Mouse (Mus musculus) liver, embryonic 16.5 days (tissue): ENCODE results near the gene Crtac1. TPM values are rescaled to one million over a fixed set of nuclear protein-coding genes. Genes with fewer than 3 reads are reported as not detected.

Experiments used
- ATAC-seq: fragments of 200-750 bp; cut with Nextera tagmentation; 2 replicates; pipeline ENCODE4 v1.8.0; 2017; ENCODE audit warnings: low read depth, mild to moderate bottlenecking, moderate number of reproducible peaks, moderate library complexity
- H3K27ac ChIP-seq: fragments of 300-500 bp; sonication (generic); 2 replicates; pipeline ENCODE4 v1.5.1; 2014; ENCODE audit warnings: mild to moderate bottlenecking, low read length
- H3K27me3 ChIP-seq: fragments of 300-500 bp; sonication (generic); 2 replicates; pipeline ENCODE4 v1.6.1; 2014; ENCODE audit warnings: low read depth, low read length, mixed read lengths; ENCODE audit not compliant: control insufficient read depth, insufficient read depth
- H3K36me3 ChIP-seq: fragments of 300-500 bp; sonication (generic); 2 replicates; pipeline ENCODE4 v1.6.1; 2014; ENCODE audit warnings: mild to moderate bottlenecking; ENCODE audit not compliant: control insufficient read depth, insufficient read depth
- H3K4me1 ChIP-seq: fragments of 300-500 bp; sonication (generic); 2 replicates; pipeline ENCODE4 v1.6.1; 2014; ENCODE audit warnings: low read depth, low read length, mixed read lengths; ENCODE audit not compliant: control insufficient read depth
- H3K4me2 ChIP-seq: fragments of 300-500 bp; sonication (generic); 2 replicates; pipeline ENCODE4 v1.6.1; 2014; ENCODE audit warnings: low read depth, low read length, mixed read lengths
- H3K4me3 ChIP-seq: fragments of 300-500 bp; sonication (generic); 2 replicates; pipeline ENCODE4 v1.5.1; 2014; ENCODE audit warnings: low read depth, mild to moderate bottlenecking, low read length
- H3K9ac ChIP-seq: fragments of 300-500 bp; sonication (generic); 2 replicates; pipeline ENCODE4 v1.6.1; 2014; ENCODE audit warnings: low read depth, low read length
- H3K9me3 ChIP-seq: fragments of 300-500 bp; sonication (generic); replicated peaks from 2 replicates; pipeline ENCODE4 v1.6.1; 2016; ENCODE audit warnings: low read length; ENCODE audit not compliant: control insufficient read depth
- WGBS: fragments of 180-500 bp; shearing (Covaris S2); extraction: QIAGEN DNeasy Blood & Tissue Kit; methylation state at CpG from one replicate; pipeline ENCODE4 v1.1.7; 2014; ENCODE audit not compliant: insufficient replicate concordance; 5-methylcytosine and 5-hydroxymethylcytosine counted together
- polyA plus RNA-seq: library from polyadenylated mRNA; unstranded; fragments of >200 nt; fragmentation: Nextera tagmentation; extraction: Ambion mirVana; gene quantifications from 2 replicates; pipeline ENCODE4 v1.2.1, GENCODE M21; 2015

Gene Crtac1
- polyA plus RNA-seq, 1 experiment from 2014 or later, result 0.08 TPM

- Histone ChIP-seq H3K27ac (no peak overlapping the region), H3K4me2 (no peak overlapping the region), H3K4me3 (no peak overlapping the region), H3K27me3 (no peaks in the 10 kb centered on the region), H3K9ac (no peak overlapping the region), H3K4me1 (no peaks in the 10 kb centered on the region), H3K36me3 (no peaks in the 10 kb centered on the region), H3K9me3 (no peaks in the 10 kb centered on the region)
- ATAC-seq, result no peak
- 60% methylated on average over 8 of the region's 8 CpGs for WGBS
Observed at GRCm38 (mm10) chr19:42292106-42292505, 139.5 kb downstream of the Crtac1 start.

- H3K9ac ChIP-seq, result no peak overlapping the region
- WGBS, result 30% methylated on average over 7 of the region's 7 CpGs
- no peak for ATAC-seq
Observed at GRCm38 (mm10) chr19:42290954-42291661, 140.5 kb downstream of the Crtac1 start.

DNA sequence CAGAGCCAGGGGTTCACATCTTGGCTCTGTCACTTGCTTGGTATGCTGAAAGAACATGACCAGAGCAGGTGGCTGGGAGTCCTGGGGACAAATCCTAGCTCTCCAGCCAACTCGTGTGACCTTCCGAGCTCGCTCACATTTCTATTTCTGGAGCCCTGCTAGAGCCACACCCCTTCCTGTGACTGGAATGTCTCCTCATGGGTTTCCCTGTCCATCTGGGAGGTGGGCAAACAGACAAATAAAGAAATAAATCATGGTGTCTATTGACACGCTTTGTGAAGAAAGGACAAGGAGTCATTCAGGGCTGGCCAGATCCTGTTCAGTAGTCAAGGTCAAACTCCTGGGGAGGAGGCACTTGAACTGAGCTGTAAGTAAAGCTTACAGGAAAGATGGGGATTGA is 143.2 kb downstream of the Crtac1 start:
- no peak overlapping the region for H3K9ac ChIP-seq
- H3K4me3 ChIP-seq, result no peak overlapping the region
- ATAC-seq, result no peak
- H3K27ac ChIP-seq, result no peak overlapping the region
- H3K36me3 ChIP-seq, result no peaks in the 10 kb centered on the region
- no peak overlapping the region for H3K4me2 ChIP-seq
- no peaks in the 10 kb centered on the region for H3K4me1 ChIP-seq
- no peaks in the 10 kb centered on the region for H3K9me3 ChIP-seq
- no peaks in the 10 kb centered on the region for H3K27me3 ChIP-seq
- 44% methylated on average over 4 of the region's 4 CpGs for WGBS

More at GRCm38 (mm10) chr19:42290954-42291661, 140.5 kb downstream of the Crtac1 start:
- no peak overlapping the region for H3K27ac ChIP-seq
- H3K4me1 ChIP-seq, result no peaks in the 10 kb centered on the region
- H3K27me3 ChIP-seq, result no peaks in the 10 kb centered on the region
- H3K4me3 ChIP-seq, result no peak overlapping the region
- H3K9me3 ChIP-seq, result no peaks in the 10 kb centered on the region
- H3K36me3 ChIP-seq, result no peaks in the 10 kb centered on the region
- no peak overlapping the region for H3K4me2 ChIP-seq

GRCm38 (mm10) chr19:42284178-42284577 is 147.4 kb downstream of the Crtac1 start:
- 58% methylated on average over 8 of the region's 8 CpGs for WGBS
- Histone ChIP-seq H3K27ac (no peak overlapping the region), H3K27me3 (no peaks in the 10 kb centered on the region), H3K4me2 (no peak overlapping the region), H3K9ac (no peak overlapping the region), H3K4me3 (no peak overlapping the region), H3K36me3 (no peaks in the 10 kb centered on the region), H3K4me1 (no peaks in the 10 kb centered on the region), H3K9me3 (no peaks in the 10 kb centered on the region)
- no peak for ATAC-seq

DNA sequence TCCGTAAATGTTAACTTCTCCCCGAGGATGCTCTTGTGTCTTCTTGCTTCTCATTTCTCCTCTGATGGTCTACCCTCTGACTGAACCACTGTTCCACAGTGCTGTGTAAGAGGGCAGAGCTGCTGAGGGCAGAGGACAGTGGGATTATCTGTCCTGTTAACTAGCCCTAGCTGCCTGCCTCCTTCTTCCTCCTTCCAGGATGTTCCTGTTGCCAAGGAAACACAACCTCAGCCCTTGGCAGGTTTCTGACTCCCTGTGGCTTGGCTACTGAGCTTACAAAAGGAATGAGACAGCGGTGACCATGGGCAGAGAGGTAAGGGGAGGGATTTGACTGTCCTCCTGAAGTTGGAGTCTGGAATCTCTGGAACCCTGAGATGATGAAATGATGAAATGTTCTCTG is 152.0 kb downstream of the Crtac1 start:
- no peak overlapping the region for H3K4me3 ChIP-seq
- no peak overlapping the region for H3K4me2 ChIP-seq
- H3K27me3 ChIP-seq, result no peaks in the 10 kb centered on the region
- ATAC-seq, result no peak
- H3K36me3 ChIP-seq, result no peaks in the 10 kb centered on the region
- H3K4me1 ChIP-seq, result no peaks in the 10 kb centered on the region
- no peak overlapping the region for H3K9ac ChIP-seq
- H3K27ac ChIP-seq, result no peak overlapping the region
- no peaks in the 10 kb centered on the region for H3K9me3 ChIP-seq
- 51% methylated on average over 3 of the region's 3 CpGs for WGBS

- H3K36me3 ChIP-seq, result no peaks in the 10 kb centered on the region
- no peak overlapping the region for H3K4me3 ChIP-seq
- no peaks in the 10 kb centered on the region for H3K9me3 ChIP-seq
- no peaks in the 10 kb centered on the region for H3K4me1 ChIP-seq
- WGBS, result 55% methylated on average over 5 of the region's 5 CpGs
- H3K27ac ChIP-seq, result no peak overlapping the region
- H3K9ac ChIP-seq, result no peak overlapping the region
- no peak for ATAC-seq
- no peaks in the 10 kb centered on the region for H3K27me3 ChIP-seq
- no peak overlapping the region for H3K4me2 ChIP-seq
Observed at GRCm38 (mm10) chr19:42278461-42278860, 153.1 kb downstream of the Crtac1 start.

DNA sequence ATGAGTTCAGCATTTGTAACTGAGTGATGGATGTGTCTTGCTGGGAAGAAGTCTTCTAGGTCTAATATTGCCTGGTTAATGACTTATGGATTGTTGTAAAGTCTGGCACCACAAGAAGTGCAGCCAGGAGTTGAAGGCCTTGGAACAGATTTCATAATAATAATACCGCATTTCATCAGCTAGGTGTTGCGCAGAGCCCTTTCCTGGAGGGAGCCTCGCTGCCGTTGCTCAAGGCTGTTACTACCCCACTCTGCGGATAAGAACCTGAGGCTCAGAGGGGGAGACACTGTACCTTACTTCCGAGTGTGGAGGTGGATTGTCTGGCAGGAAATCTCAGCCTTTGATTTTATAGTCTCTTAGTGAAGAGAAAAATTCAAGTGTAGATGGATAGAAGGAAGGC is 154.3 kb downstream of the Crtac1 start:
- H3K4me1 ChIP-seq, result no peaks in the 10 kb centered on the region
- whole genome bisulfite sequencing, result 59% methylated on average over 6 of the region's 6 CpGs
- no peak overlapping the region for H3K4me2 ChIP-seq
- no peak for ATAC-seq
- no peak overlapping the region for H3K9ac ChIP-seq
- H3K27ac ChIP-seq, result no peak overlapping the region
- H3K9me3 ChIP-seq, result no peaks in the 10 kb centered on the region
- no peaks in the 10 kb centered on the region for H3K27me3 ChIP-seq
- H3K36me3 ChIP-seq, result no peaks in the 10 kb centered on the region
- H3K4me3 ChIP-seq, result no peak overlapping the region

DNA sequence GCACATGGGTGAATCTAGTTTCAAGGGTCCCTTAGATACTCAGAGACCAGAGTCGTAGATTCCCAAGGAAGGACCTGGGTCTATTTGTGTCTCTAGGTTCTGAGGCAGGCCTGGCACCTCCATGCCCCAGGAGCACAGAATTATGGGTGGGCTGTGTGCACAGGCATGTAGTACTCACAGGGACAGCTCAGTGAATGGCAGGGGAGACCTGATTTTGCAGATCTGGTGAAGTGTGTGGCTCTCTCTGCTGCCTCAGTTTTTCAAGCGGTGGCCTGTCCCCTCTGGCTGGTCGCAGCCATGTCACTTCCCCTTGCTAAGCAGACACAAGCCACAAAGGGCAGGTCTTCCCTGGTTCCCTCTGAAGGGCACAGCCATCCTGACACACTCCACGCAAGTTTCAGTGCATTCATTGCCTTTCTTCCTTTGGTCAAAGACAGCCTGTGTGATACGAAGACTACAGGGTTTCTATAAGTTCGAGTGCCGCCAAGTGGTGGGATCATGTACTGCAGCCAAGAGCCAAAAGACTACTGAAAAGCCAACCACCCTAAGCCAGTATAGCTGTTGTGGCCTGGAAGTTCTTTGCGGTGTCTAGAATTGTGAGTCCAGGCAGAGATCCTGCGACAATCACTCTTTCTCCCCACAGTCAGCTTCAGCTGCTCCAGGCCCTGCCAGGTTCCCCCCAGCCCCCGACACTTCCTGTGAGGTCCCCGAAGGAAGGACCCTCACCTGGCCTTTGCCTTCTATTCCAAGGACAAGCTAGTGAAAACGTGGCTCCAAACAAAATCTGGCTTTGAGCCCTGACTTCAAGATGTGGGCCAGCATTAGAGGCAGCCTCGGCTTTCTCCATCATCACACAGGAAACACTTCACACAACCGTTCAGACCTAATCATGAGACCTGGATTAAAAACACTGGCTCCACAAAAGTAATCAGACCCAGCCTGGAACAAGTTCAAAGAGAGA is 159.3 kb downstream of the Crtac1 start:
- Histone ChIP-seq H3K4me2 (no peak overlapping the region), H3K27ac (no peak overlapping the region), H3K9ac (no peak overlapping the region), H3K36me3 (no peaks in the 10 kb centered on the region), H3K4me3 (no peak overlapping the region), H3K27me3 (peaks cover 2% of the 10 kb centered on the region; the same call in 1 of the 2 replicates), H3K9me3 (no peaks in the 10 kb centered on the region), H3K4me1 (no peaks in the 10 kb centered on the region)
- 33% methylated on average over 14 of the region's 14 CpGs for WGBS
- no peak for ATAC-seq

DNA sequence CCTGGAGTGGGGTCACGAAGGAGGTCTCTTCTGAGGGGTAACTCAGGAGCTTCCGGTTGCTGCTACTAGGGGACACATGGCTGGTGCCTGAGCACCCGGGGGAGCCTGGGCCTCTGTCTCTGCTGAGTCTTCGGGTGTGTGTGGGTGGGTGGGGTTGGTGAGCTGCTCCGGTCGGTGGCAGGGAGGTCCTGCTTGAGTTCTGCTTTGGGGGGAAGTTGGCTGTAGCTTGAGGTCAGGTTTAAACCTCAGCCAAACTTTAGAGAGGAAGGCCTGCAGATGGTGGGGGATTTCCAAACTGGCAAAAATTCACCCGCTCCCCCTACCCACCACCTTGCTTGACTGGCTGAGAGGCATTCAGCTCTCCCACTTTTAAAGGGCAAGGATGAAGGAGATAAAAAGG is 160.4 kb downstream of the Crtac1 start:
- Histone ChIP-seq H3K27ac (no peak overlapping the region), H3K4me3 (no peak overlapping the region), H3K9me3 (no peaks in the 10 kb centered on the region), H3K27me3 (peaks cover 2% of the 10 kb centered on the region; the same call in 1 of the 2 replicates), H3K9ac (no peak overlapping the region), H3K4me1 (no peaks in the 10 kb centered on the region), H3K4me2 (no peak overlapping the region), H3K36me3 (no peaks in the 10 kb centered on the region)
- ATAC-seq, result no peak
- 56% methylated on average over 7 of the region's 7 CpGs for WGBS
